Mouse (Mus musculus) thymus, adult 2 months (tissue): ENCODE measurements around the gene Tmem63c. TPM values are rescaled to one million over a fixed set of nuclear protein-coding genes. Genes with fewer than 3 reads are reported as not detected.

Source experiments
- DNase-seq: peaks from one replicate; pipeline ENCODE4 v3.0.0; 2021
- H3K27ac ChIP-seq: fragments of 200-500 bp; 2 replicates; pipeline ENCODE4 v1.5.1; 2012; ENCODE audit warnings: low read length, control low read depth; ENCODE audit not compliant: control insufficient read depth, insufficient read depth
- H3K27me3 ChIP-seq: fragments of 200-500 bp; 2 replicates; pipeline ENCODE4 v1.6.1; 2012; ENCODE audit warnings: mild to moderate bottlenecking, low read length, moderate library complexity, mixed read lengths; ENCODE audit not compliant: control insufficient read depth, insufficient read depth
- H3K36me3 ChIP-seq: fragments of 200-500 bp; 2 replicates; pipeline ENCODE4 v1.6.1; 2012; ENCODE audit warnings: mild to moderate bottlenecking, low read length, moderate library complexity; ENCODE audit not compliant: control insufficient read depth, insufficient read depth
- H3K4me1 ChIP-seq: fragments of 200-500 bp; replicated peaks from 2 replicates; pipeline ENCODE4 v1.6.1; 2012; ENCODE audit warnings: low read length; ENCODE audit not compliant: control insufficient read depth, insufficient read depth
- H3K4me3 ChIP-seq: fragments of 200-500 bp; 2 replicates; pipeline ENCODE4 v1.5.1; 2012; ENCODE audit warnings: mild to moderate bottlenecking, low read length, control low read depth, moderate library complexity; ENCODE audit not compliant: control insufficient read depth, insufficient read depth
- CTCF ChIP-seq: fragments of 200-500 bp; IDR thresholded peaks from 2 replicates; pipeline ENCODE4 v1.5.1; 2012; ENCODE audit warnings: mild to moderate bottlenecking, control low read depth, low read length, moderate library complexity, borderline replicate concordance; ENCODE audit not compliant: control insufficient read depth, poor library complexity, insufficient read depth; ENCODE audit errors: extremely low read depth
- POLR2A ChIP-seq: fragments of 200-500 bp; IDR thresholded peaks from 2 replicates; pipeline ENCODE4 v1.6.1; 2012; ENCODE audit warnings: mild to moderate bottlenecking, low read length, control low read depth, moderate library complexity; ENCODE audit not compliant: control insufficient read depth, poor library complexity, insufficient read depth; ENCODE audit errors: extremely low read depth
- WGBS: fragments of 180-500 bp; shearing (Covaris S2); methylation state at CpG from one replicate; pipeline ENCODE4 v1.1.7; 2018; 5-methylcytosine and 5-hydroxymethylcytosine counted together
- polyA plus RNA-seq: library from polyadenylated mRNA; depleted of rRNA; stranded (reverse); fragments of >200 nt; gene quantifications from 2 replicates; pipeline ENCODE4 v1.2.3, GENCODE M21; 2012

Tmem63c gene
- polyA plus RNA-seq, 1 experiment, result 0.58 TPM

DNA sequence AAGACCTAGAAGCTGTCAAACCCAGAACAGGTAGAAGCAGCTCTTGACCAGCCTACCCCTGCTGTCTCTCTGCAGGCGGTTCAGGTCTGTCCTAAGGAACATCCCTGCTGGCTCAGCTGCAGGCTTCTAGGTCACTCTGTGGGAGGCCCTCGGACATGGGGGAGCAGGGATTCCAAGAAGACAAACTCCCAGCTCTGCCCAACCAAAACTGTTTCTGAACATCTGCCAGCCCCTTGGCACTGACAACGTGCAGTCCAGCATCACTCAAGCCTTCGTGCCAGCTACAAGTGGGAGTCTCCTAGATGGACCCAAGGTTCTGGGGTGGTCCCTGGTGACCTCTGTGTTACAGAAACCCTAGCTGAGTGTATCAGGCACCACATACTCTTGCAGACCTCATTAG is 72.1 kb downstream of the Tmem63c start:
- Histone ChIP-seq H3K4me3 (no peak overlapping the region), H3K27me3 (no peaks in the 10 kb centered on the region), H3K36me3 (no peaks in the 10 kb centered on the region), H3K27ac (no peak overlapping the region), H3K4me1 (no peaks in the 10 kb centered on the region; the same call in 1 of the 2 replicates)
- TF ChIP-seq CTCF (no peak), POLR2A (no peak)
- DNase-seq, result no peak
- 93% methylated on average over 4 of the region's 4 CpGs for WGBS

GRCm38 (mm10) chr12:87093671-87094070 is 72.5 kb downstream of the Tmem63c start:
- no peaks in the 10 kb centered on the region for H3K36me3 ChIP-seq
- no peaks in the 10 kb centered on the region for H3K27me3 ChIP-seq
- TF ChIP-seq CTCF (no peak), POLR2A (no peak)
- WGBS, result 77% methylated on average over 6 of the region's 6 CpGs
- H3K4me1 ChIP-seq, result no peaks in the 10 kb centered on the region; the same call in 1 of the 2 replicates
- H3K27ac ChIP-seq, result no peak overlapping the region
- H3K4me3 ChIP-seq, result no peak overlapping the region
- no peak for DNase-seq

- TF ChIP-seq POLR2A (no peak), CTCF (no peak)
- no peak overlapping the region for H3K27ac ChIP-seq
- 93% methylated on average over 4 of the region's 4 CpGs for WGBS
- H3K36me3 ChIP-seq, result no peaks in the 10 kb centered on the region
- no peak for DNase-seq
- no peak overlapping the region for H3K4me3 ChIP-seq
- no peaks in the 10 kb centered on the region; the same call in 1 of the 2 replicates for H3K27me3 ChIP-seq
- H3K4me1 ChIP-seq, result no peaks in the 10 kb centered on the region
These were observed 79.2 kb downstream of the Tmem63c start for GRCm38 (mm10) chr12:87100331-87100730.

DNA sequence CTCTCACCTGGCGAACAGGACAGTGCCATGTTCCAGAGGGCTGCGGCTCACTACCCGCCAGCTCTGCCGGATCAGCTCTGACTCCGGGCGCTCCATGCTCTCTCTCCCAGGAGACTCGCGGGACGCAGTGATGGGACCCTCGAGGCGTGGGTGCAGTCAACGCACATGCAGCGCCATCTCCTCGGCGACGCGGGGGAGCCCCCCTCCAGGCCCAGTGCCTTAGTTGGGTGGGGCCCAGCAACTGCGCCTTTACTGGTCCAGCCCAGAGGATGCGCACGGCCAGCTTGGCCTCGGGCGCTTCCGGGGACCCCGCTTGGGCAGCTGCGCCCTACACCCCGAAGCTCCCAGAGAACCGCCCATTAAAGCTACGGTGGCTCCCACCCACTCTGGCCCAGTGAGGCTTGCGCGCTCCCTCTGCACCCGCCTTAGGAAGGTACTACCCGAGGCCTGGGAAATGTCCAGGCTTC is 81.1 kb downstream of the Tmem63c start, which contains the start of gene Ngb:
Gene Ngb (minus strand): TSS at position 375 of the 467 bp plus-strand sequence.
- no peak for TF ChIP-seq POLR2A
- TF ChIP-seq CTCF, result no peak
- H3K27ac ChIP-seq, result no peak within 1 kb of the TSS
- H3K36me3 ChIP-seq, result no peaks in the 10 kb centered on the region
- WGBS, result 18% methylated on average over 32 of the region's 32 CpGs
- no peaks in the 10 kb centered on the region; the same call in 1 of the 2 replicates for H3K27me3 ChIP-seq
- no peak for DNase-seq
- no peak within 1 kb of the TSS for H3K4me3 ChIP-seq
- H3K4me1 ChIP-seq, result no peaks in the 10 kb centered on the region

DNA sequence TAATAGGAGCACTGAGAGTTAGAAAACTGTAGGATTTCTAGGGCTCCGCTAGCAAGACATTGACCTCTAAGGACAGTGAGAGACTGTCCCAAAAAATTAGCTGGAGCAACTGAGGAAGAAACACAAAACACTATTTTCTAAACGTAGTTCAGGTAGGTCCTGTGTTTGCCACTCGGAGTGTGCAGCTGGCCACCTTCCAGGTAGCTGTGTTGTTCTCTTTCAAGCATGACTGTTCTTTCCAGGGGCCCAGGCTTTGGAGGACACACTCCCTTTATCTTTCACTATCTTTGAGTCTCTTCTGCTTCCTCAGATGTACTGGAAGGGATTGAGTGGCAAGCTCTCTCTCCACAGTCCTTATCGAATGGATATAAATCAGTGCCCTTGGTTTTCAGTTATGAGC is 82.3 kb downstream of the Tmem63c start:
- H3K4me3 ChIP-seq, result no peak overlapping the region
- no peaks in the 10 kb centered on the region for H3K36me3 ChIP-seq
- H3K27me3 ChIP-seq, result no peaks in the 10 kb centered on the region; the same call in 1 of the 2 replicates
- no peak overlapping the region for H3K27ac ChIP-seq
- TF ChIP-seq CTCF (no peak), POLR2A (no peak)
- DNase-seq, result no peak
- no peaks in the 10 kb centered on the region for H3K4me1 ChIP-seq
- 90% methylated on average over 4 of the region's 4 CpGs for WGBS

GRCm38 (mm10) chr12:87104796-87105195 is 83.7 kb downstream of the Tmem63c start:
- Histone ChIP-seq H3K4me3 (no peak overlapping the region), H3K4me1 (no peaks in the 10 kb centered on the region), H3K27me3 (no peaks in the 10 kb centered on the region; the same call in 1 of the 2 replicates), H3K27ac (no peak overlapping the region), H3K36me3 (no peaks in the 10 kb centered on the region)
- TF ChIP-seq POLR2A, result no peak
- no peak for TF ChIP-seq CTCF
- no peak for DNase-seq
- 31% methylated on average over 4 of the region's 4 CpGs for WGBS
